Mouse (Mus musculus): ENCODE results near the gene Ankrd13c. TPM values are rescaled to one million over a fixed set of nuclear protein-coding genes. Genes with fewer than 3 reads are reported as not detected.
"Not testable (repeated sequence)": the region's sequence is repeated elsewhere in the genome, so short reads cannot be mapped to it uniquely, and the experiment has no call there.

Ankrd13c gene
- polyA plus RNA-seq, 1 experiment, result 71.7 TPM

- H3K4me1 ChIP-seq (ENCODE audit: control insufficient read depth, insufficient read depth, low read length), result no peaks in the 10 kb centered on the region
Measured at GRCm38 (mm10) chr3:157925706-157926510, 21.1 kb upstream of the Ankrd13c start.

GRCm38 (mm10) chr3:157926761-157927160 lies 20.3 kb upstream of the Ankrd13c start:
- Histone ChIP-seq H3K4me1 (ENCODE audit: control insufficient read depth, insufficient read depth, low read length) (no peaks in the 10 kb centered on the region), H3K27me3 (ENCODE audit: control insufficient read depth, insufficient read depth, low read length, poor library complexity, severe bottlenecking) (no peaks in the 10 kb centered on the region), H3K27ac (ENCODE audit: insufficient read depth, low read length) (no peak overlapping the region), H3K36me3 (ENCODE audit: control insufficient read depth, insufficient read depth, low read length, poor library complexity, severe bottlenecking) (no peaks in the 10 kb centered on the region), H3K9ac (ENCODE audit: low read depth, poor library complexity, severe bottlenecking) (no peak overlapping the region), H3K4me3 (ENCODE audit: low read depth, low read length) (no peak overlapping the region), H3K9me3 (replicated peaks; ENCODE audit: control insufficient read depth, insufficient read depth, low read length, poor library complexity, severe bottlenecking) (no peaks in the 10 kb centered on the region)
- no peak for TF ChIP-seq POLR2A (IDR thresholded peaks at IDR 0.05; ENCODE audit: insufficient read depth, low read length)
- no peak for TF ChIP-seq EP300 (IDR thresholded peaks at IDR 0.05; ENCODE audit: insufficient read depth, low read depth, low read length)
- no peak for TF ChIP-seq CTCF (IDR thresholded peaks at IDR 0.05; ENCODE audit: low read depth, low read length)

More at GRCm38 (mm10) chr3:157925706-157926510, 21.1 kb upstream of the Ankrd13c start:
- H3K36me3 ChIP-seq (ENCODE audit: control insufficient read depth, insufficient read depth, low read length, poor library complexity, severe bottlenecking), result peaks cover 4% of the 10 kb centered on the region; the same call in 1 of the 2 replicates
- H3K9ac ChIP-seq (ENCODE audit: low read depth, poor library complexity, severe bottlenecking), result no peak overlapping the region
- H3K4me3 ChIP-seq (ENCODE audit: low read depth, low read length), result no peak overlapping the region
- no peaks in the 10 kb centered on the region for H3K27me3 ChIP-seq (ENCODE audit: control insufficient read depth, insufficient read depth, low read length, poor library complexity, severe bottlenecking)
- no peaks in the 10 kb centered on the region for H3K9me3 ChIP-seq (replicated peaks; ENCODE audit: control insufficient read depth, insufficient read depth, low read length, poor library complexity, severe bottlenecking)
- no peak overlapping the region for H3K27ac ChIP-seq (ENCODE audit: insufficient read depth, low read length)
- TF ChIP-seq POLR2A (IDR thresholded peaks at IDR 0.05; ENCODE audit: insufficient read depth, low read length) (no peak), CTCF (IDR thresholded peaks at IDR 0.05; ENCODE audit: low read depth, low read length) (no peak), EP300 (IDR thresholded peaks at IDR 0.05; ENCODE audit: insufficient read depth, low read depth, low read length) (no peak)

- Histone ChIP-seq H3K4me3 (ENCODE audit: low read depth, low read length) (no peak overlapping the region), H3K4me1 (ENCODE audit: control insufficient read depth, insufficient read depth, low read length) (peaks cover 5% of the 10 kb centered on the region), H3K27me3 (ENCODE audit: control insufficient read depth, insufficient read depth, low read length, poor library complexity, severe bottlenecking) (no peaks in the 10 kb centered on the region), H3K9ac (ENCODE audit: low read depth, poor library complexity, severe bottlenecking) (no peak overlapping the region), H3K36me3 (ENCODE audit: control insufficient read depth, insufficient read depth, low read length, poor library complexity, severe bottlenecking) (no peaks in the 10 kb centered on the region), H3K27ac (ENCODE audit: insufficient read depth, low read length) (no peak overlapping the region), H3K9me3 (replicated peaks; ENCODE audit: control insufficient read depth, insufficient read depth, low read length, poor library complexity, severe bottlenecking) (no peaks in the 10 kb centered on the region)
- TF ChIP-seq CTCF (IDR thresholded peaks at IDR 0.05; ENCODE audit: low read depth, low read length) (no peak), EP300 (IDR thresholded peaks at IDR 0.05; ENCODE audit: insufficient read depth, low read depth, low read length) (no peak), POLR2A (IDR thresholded peaks at IDR 0.05; ENCODE audit: insufficient read depth, low read length) (no peak)
Measured at GRCm38 (mm10) chr3:157928731-157929130, 18.3 kb upstream of the Ankrd13c start.

- H3K27ac ChIP-seq (ENCODE audit: insufficient read depth, low read length), result no peak overlapping the region
- H3K9ac ChIP-seq (ENCODE audit: low read depth, poor library complexity, severe bottlenecking), result no peak overlapping the region
- H3K4me1 ChIP-seq (ENCODE audit: control insufficient read depth, insufficient read depth, low read length), result peaks cover 5% of the 10 kb centered on the region
- H3K4me3 ChIP-seq (ENCODE audit: low read depth, low read length), result no peak overlapping the region
- TF ChIP-seq POLR2A (IDR thresholded peaks at IDR 0.05; ENCODE audit: insufficient read depth, low read length) (no peak), EP300 (IDR thresholded peaks at IDR 0.05; ENCODE audit: insufficient read depth, low read depth, low read length) (no peak), CTCF (IDR thresholded peaks at IDR 0.05; ENCODE audit: low read depth, low read length) (no peak)
- H3K27me3 ChIP-seq (ENCODE audit: control insufficient read depth, insufficient read depth, low read length, poor library complexity, severe bottlenecking), result no peaks in the 10 kb centered on the region
- H3K36me3 ChIP-seq (ENCODE audit: control insufficient read depth, insufficient read depth, low read length, poor library complexity, severe bottlenecking), result no peaks in the 10 kb centered on the region
- H3K9me3 ChIP-seq (replicated peaks; ENCODE audit: control insufficient read depth, insufficient read depth, low read length, poor library complexity, severe bottlenecking), result no peaks in the 10 kb centered on the region
Measured at GRCm38 (mm10) chr3:157929417-157929816, 17.6 kb upstream of the Ankrd13c start.

- Histone ChIP-seq H3K9ac (ENCODE audit: low read depth, poor library complexity, severe bottlenecking) (no peak overlapping the region), H3K27ac (ENCODE audit: insufficient read depth, low read length) (peak overlapping the region; percentile 91), H3K36me3 (ENCODE audit: control insufficient read depth, insufficient read depth, low read length, poor library complexity, severe bottlenecking) (no peaks in the 10 kb centered on the region), H3K4me1 (ENCODE audit: control insufficient read depth, insufficient read depth, low read length) (peaks cover 5% of the 10 kb centered on the region), H3K27me3 (ENCODE audit: control insufficient read depth, insufficient read depth, low read length, poor library complexity, severe bottlenecking) (no peaks in the 10 kb centered on the region), H3K9me3 (replicated peaks; ENCODE audit: control insufficient read depth, insufficient read depth, low read length, poor library complexity, severe bottlenecking) (no peaks in the 10 kb centered on the region), H3K4me3 (ENCODE audit: low read depth, low read length) (no peak overlapping the region)
- 0 out of 2 replicates have a peak, but pooled peaks have one; percentile 11 for TF ChIP-seq EP300 (IDR thresholded peaks at IDR 0.05; ENCODE audit: insufficient read depth, low read depth, low read length)
- no peak for TF ChIP-seq POLR2A (IDR thresholded peaks at IDR 0.05; ENCODE audit: insufficient read depth, low read length)
- peak; percentile 34 for TF ChIP-seq CTCF (IDR thresholded peaks at IDR 0.05; ENCODE audit: low read depth, low read length)
Measured at GRCm38 (mm10) chr3:157931592-157931991, 15.4 kb upstream of the Ankrd13c start.

GRCm38 (mm10) chr3:157932074-157932473 lies 15.0 kb upstream of the Ankrd13c start:
- TF ChIP-seq EP300 (IDR thresholded peaks at IDR 0.05; ENCODE audit: insufficient read depth, low read depth, low read length), result no peak
- Histone ChIP-seq H3K4me1 (ENCODE audit: control insufficient read depth, insufficient read depth, low read length) (peaks cover 5% of the 10 kb centered on the region), H3K9me3 (replicated peaks; ENCODE audit: control insufficient read depth, insufficient read depth, low read length, poor library complexity, severe bottlenecking) (no peaks in the 10 kb centered on the region), H3K36me3 (ENCODE audit: control insufficient read depth, insufficient read depth, low read length, poor library complexity, severe bottlenecking) (no peaks in the 10 kb centered on the region), H3K27me3 (ENCODE audit: control insufficient read depth, insufficient read depth, low read length, poor library complexity, severe bottlenecking) (no peaks in the 10 kb centered on the region), H3K4me3 (ENCODE audit: low read depth, low read length) (no peak overlapping the region), H3K27ac (ENCODE audit: insufficient read depth, low read length) (peak overlapping the region; percentile 91), H3K9ac (ENCODE audit: low read depth, poor library complexity, severe bottlenecking) (no peak overlapping the region)

- peak overlapping the region; percentile 81 for H3K27ac ChIP-seq (ENCODE audit: insufficient read depth, low read length)
- H3K9me3 ChIP-seq (replicated peaks; ENCODE audit: control insufficient read depth, insufficient read depth, low read length, poor library complexity, severe bottlenecking); H3K4me3 ChIP-seq (ENCODE audit: low read depth, low read length); H3K36me3 ChIP-seq (ENCODE audit: control insufficient read depth, insufficient read depth, low read length, poor library complexity, severe bottlenecking); H3K27me3 ChIP-seq (ENCODE audit: control insufficient read depth, insufficient read depth, low read length, poor library complexity, severe bottlenecking); H3K4me1 ChIP-seq (ENCODE audit: control insufficient read depth, insufficient read depth, low read length): not testable (repeated sequence)
- H3K9ac ChIP-seq (ENCODE audit: low read depth, poor library complexity, severe bottlenecking), result 0 out of 2 replicates have a peak overlapping the region, but pooled peaks have one; percentile 22
Measured at GRCm38 (mm10) chr3:157933223-157933622, 13.8 kb upstream of the Ankrd13c start.
